Mouse (Mus musculus) thymus, postnatal 10 days (tissue): ENCODE results near the gene Cpne4.

ENCODE experiments used
- DNase-seq, 2 experiments: peaks; one replicate each; pipeline ENCODE4 v3.0.0; 2021; ENCODE audit warnings: low spot score in 2 of 2

Gene Cpne4

GRCm38 (mm10) chr9:105046014-105046413 is 498.9 kb downstream of the Cpne4 start:
- no peak for DNase-seq

GRCm38 (mm10) chr9:105048351-105048750 is 501.3 kb downstream of the Cpne4 start:
- no peak for DNase-seq

GRCm38 (mm10) chr9:105049636-105050035 is 502.6 kb downstream of the Cpne4 start:
- DNase-seq = no peak

- no peak for DNase-seq
Measured at GRCm38 (mm10) chr9:105050257-105050656, 503.2 kb downstream of the Cpne4 start.

- DNase-seq = peak; percentile 68 to 84
Measured at GRCm38 (mm10) chr9:105053147-105053557, 506.1 kb downstream of the Cpne4 start, which contains the start of gene Mrpl3. Gene Mrpl3 (plus strand): TSS chr9:105053239.

GRCm38 (mm10) chr9:105053812-105054211 is 506.7 kb downstream of the Cpne4 start:
- DNase-seq = no peak

- DNase-seq = no peak
Measured at GRCm38 (mm10) chr9:105069106-105069505, 522.0 kb downstream of the Cpne4 start.

- no peak for DNase-seq
Measured at GRCm38 (mm10) chr9:105072991-105073748, 526.1 kb downstream of the Cpne4 start.

GRCm38 (mm10) chr9:105074851-105075250 is 527.8 kb downstream of the Cpne4 start:
- DNase-seq = no peak

GRCm38 (mm10) chr9:105076756-105077424 is 529.8 kb downstream of the Cpne4 start:
- DNase-seq = no peak

GRCm38 (mm10) chr9:105078460-105078859 is 531.4 kb downstream of the Cpne4 start:
- no peak for DNase-seq

GRCm38 (mm10) chr9:105080246-105080645 is 533.2 kb downstream of the Cpne4 start:
- no peak for DNase-seq
